Comparison of ENCODE assay signal across 8 mouse cellular contexts in the genomic region with DNA sequence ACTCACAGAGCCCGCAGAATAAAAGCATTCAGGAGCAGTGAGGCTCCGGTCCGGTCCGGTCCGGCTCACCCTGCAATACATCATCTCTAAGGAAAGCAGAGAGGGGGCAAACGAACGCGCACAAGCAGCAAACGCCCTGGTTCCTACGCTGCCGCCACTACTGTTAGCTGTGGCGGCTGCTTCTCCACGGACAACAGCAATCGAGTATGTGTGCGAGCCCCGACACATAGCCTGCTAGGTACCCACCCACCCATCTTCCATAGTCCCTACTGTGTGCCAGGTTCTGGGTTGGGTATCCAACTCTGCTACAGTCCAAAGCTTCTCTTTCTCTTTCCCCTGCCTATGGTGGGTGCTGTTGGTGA. TPM values are rescaled to one million over a fixed set of nuclear protein-coding genes. Genes with fewer than 3 reads are reported as not detected.
DNase-seq lines count a peak whose midpoint lies in the region; ATAC-seq and TF ChIP-seq lines count a peak whose summit lies in the region.

No protein-coding gene starts in this region.

- peak overlapping the region; percentile 86 for H3K4me2 ChIP-seq in heart, embryonic 14.5 days (ENCODE audit: low read length)
- H3K4me2 ChIP-seq in hindbrain, embryonic 11.5 days (replicated peaks; ENCODE audit: low read depth, low read length) = peak overlapping the region; percentile 68

- peaks cover 4% of the 10 kb centered on the region; the same call in 1 of the 2 replicates for H3K9me3 ChIP-seq in heart, embryonic 14.5 days (ENCODE audit: control insufficient read depth, low read length)
- H3K9me3 ChIP-seq in hindbrain, embryonic 11.5 days (ENCODE audit: control insufficient read depth, low read length) = no peaks in the 10 kb centered on the region

- H3K4me3 ChIP-seq in heart, embryonic 14.5 days (ENCODE audit: control insufficient read depth in 1 of 2, insufficient read depth in 1 of 2, low read depth in 1 of 2, low read length in 2 of 2) = peak overlapping the region; percentile 64 to 91
- peak overlapping the region; percentile 57 for H3K4me3 ChIP-seq in bone marrow macrophage, adult 2 months (ENCODE audit: insufficient read depth, low read length)
- peak overlapping the region; percentile 82 for H3K4me3 ChIP-seq in hindbrain, embryonic 11.5 days (ENCODE audit: low read depth, low read length)

- H3K4me1 ChIP-seq in heart, embryonic 14.5 days (ENCODE audit: control insufficient read depth in 2 of 2, insufficient read depth in 2 of 2, low read length in 2 of 2) = peaks cover 21 to 33% of the 10 kb centered on the region in 2 experiments
- H3K4me1 ChIP-seq in bone marrow macrophage, adult 2 months (ENCODE audit: control insufficient read depth, insufficient read depth, low read length) = no peaks in the 10 kb centered on the region
- H3K4me1 ChIP-seq in hindbrain, embryonic 11.5 days (replicated peaks; ENCODE audit: control insufficient read depth, insufficient read depth, low read length) = peaks cover 16% of the 10 kb centered on the region

- DNase-seq in heart, postnatal 25 days (ENCODE audit: low spot score) = no peak
- DNase-seq in hindbrain, embryonic 11.5 days (ENCODE audit: low spot score) = no peak
- peak; percentile 36 for DNase-seq in lung, postnatal 10 days
- DNase-seq in ovary, postnatal 36 days (ENCODE audit: low spot score) = no peak
- DNase-seq in cerebellum, adult 11-12 months = no peak
- DNase-seq in urinary bladder, adult 2 months (ENCODE audit: low spot score) = no peak

- H3K36me3 ChIP-seq in heart, embryonic 14.5 days (ENCODE audit: control insufficient read depth, insufficient read depth, low read length) = no peaks in the 10 kb centered on the region
- no peaks in the 10 kb centered on the region for H3K36me3 ChIP-seq in hindbrain, embryonic 11.5 days (ENCODE audit: control insufficient read depth, insufficient read depth, low read length)

- intact Hi-C loops in heart, postnatal 25 days (cut with DNase I) = loop anchor here (5.0 kb wide), 1 partner anchor 72 kb away; no protein-coding TSS in a partner anchor

- no peak for TF ChIP-seq CTCF in bone marrow macrophage, adult 2 months (IDR thresholded peaks at IDR 0.05; ENCODE audit: low read depth, low read length)

- H3K27ac ChIP-seq in heart, embryonic 14.5 days (replicated peaks in 1 of 2; ENCODE audit: control insufficient read depth in 1 of 2, insufficient read depth in 1 of 2, low read depth in 2 of 2, low read length in 2 of 2) = peak overlapping the region; percentile 78 to 92
- no peak overlapping the region for H3K27ac ChIP-seq in bone marrow macrophage, adult 2 months (ENCODE audit: insufficient read depth, low read depth, low read length)
- H3K27ac ChIP-seq in hindbrain, embryonic 11.5 days (ENCODE audit: low read depth, low read length) = peak overlapping the region; percentile 94

- H3K27me3 ChIP-seq in heart, embryonic 14.5 days (ENCODE audit: control insufficient read depth, insufficient read depth, low read length) = no peaks in the 10 kb centered on the region
- no peaks in the 10 kb centered on the region for H3K27me3 ChIP-seq in hindbrain, embryonic 11.5 days (ENCODE audit: control insufficient read depth, insufficient read depth, low read length)

- H3K9ac ChIP-seq in heart, embryonic 14.5 days (ENCODE audit: low read length) = peak overlapping the region; percentile 97
- H3K9ac ChIP-seq in hindbrain, embryonic 11.5 days (ENCODE audit: low read depth, low read length) = peak overlapping the region; percentile 95

- TF ChIP-seq POLR2A in bone marrow macrophage, adult 2 months (IDR thresholded peaks at IDR 0.05; ENCODE audit: borderline replicate concordance, low read depth, low read length) = no peak

- ATAC-seq in heart, embryonic 14.5 days (ENCODE audit: insufficient number of reproducible peaks, insufficient read depth, low FRiP score, low read depth) = no peak
- ATAC-seq in hindbrain, embryonic 11.5 days (ENCODE audit: low FRiP score) = no peak; the same call in 1 of the 2 replicates

- WGBS in heart, embryonic 14.5 days = under 1% methylated on average over 16 of the region's 16 CpGs
- WGBS in hindbrain, embryonic 11.5 days = 1% methylated on average over 16 of the region's 16 CpGs

RNA-seq across cellular contexts. Expression of a gene that starts 0.5 kb away (rescaled TPM):
- 9.7 and 10.4 TPM in 2 replicates for polyA plus RNA-seq in heart, embryonic 14.5 days (2014; fragmentation: Nextera tagmentation; extraction: Ambion mirVana)
- 1 to 10 TPM in 1 of 2 experiments, under 1 TPM in 1; 0.50 to 1.1 TPM for total RNA-seq in heart, postnatal 25 days (2021)
- polyA plus RNA-seq in bone marrow macrophage, adult 2 months (2012; ENCODE audit: insufficient read depth, insufficient read length, missing spikeins) = 0.17 TPM in 1 of 2 replicates, not detected in the other
- 11.0 and 13.1 TPM in 2 replicates for polyA plus RNA-seq in hindbrain, embryonic 11.5 days (2014; fragmentation: Nextera tagmentation; extraction: Ambion mirVana)
- 3.2 and 4.0 TPM in 2 replicates for polyA plus RNA-seq in urinary bladder, adult 2 months (2012; rRNA removed)
